Mouse (Mus musculus): Measurements from ENCODE around the gene Gucy2g. TPM values are rescaled to one million over a fixed set of nuclear protein-coding genes. Genes with fewer than 3 reads are reported as not detected.

Gucy2g gene
- total and polyA plus RNA-seq, 3 experiments, result not detected

DNA sequence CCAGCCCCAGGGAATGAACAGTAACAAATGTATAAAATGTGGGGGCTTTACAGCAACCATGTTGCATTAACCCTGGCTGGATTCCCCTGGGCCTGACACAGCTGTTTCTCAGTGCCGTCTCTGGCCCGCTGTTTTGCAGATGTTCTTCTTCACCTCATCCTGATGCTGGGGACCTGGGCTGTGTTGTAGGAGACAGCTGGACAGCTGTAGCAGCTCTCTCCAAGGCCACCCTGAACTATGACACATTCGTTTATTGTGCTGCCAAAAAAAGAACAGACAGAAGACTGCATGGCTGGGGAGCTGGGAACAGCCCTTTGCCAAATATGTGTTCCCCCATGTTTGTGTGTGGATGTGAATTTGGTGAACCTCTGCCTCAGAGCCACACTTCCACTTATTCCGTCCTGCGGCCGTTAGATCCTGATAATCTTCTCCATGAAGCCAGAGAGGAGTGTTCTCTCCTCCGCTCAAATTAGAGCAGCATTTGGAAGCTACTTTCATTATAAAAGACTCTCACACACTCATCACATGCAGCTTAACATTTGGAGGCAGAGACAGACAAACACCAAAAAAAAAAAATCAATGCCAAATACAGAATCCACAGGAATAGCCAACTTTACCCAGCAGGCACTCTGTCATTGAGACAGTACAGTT is 46.4 kb downstream of the Gucy2g start:
- H3K4me1 ChIP-seq (ENCODE audit: control insufficient read depth in 1 of 2, insufficient read depth in 2 of 2), result peaks cover 0 to 18% of the 10 kb centered on the region in 2 experiments; a peak in 2 of 4 replicates
- dilution Hi-C loops (cut with MboI; ENCODE audit: extremely low pct_ligation_motif_present, extremely low pct_unique_long_range_greater_than_20kb, low sequenced_read_pairs), result no loop called here

GRCm38 (mm10) chr19:55193717-55194394 is 47.2 kb downstream of the Gucy2g start:
- Histone ChIP-seq H3K9ac (ENCODE audit: insufficient read depth, low read depth) (no peak overlapping the region), H3K4me2 (ENCODE audit: insufficient read depth, low read depth, poor library complexity, severe bottlenecking) (no peak overlapping the region), H3K4me1 (ENCODE audit: control insufficient read depth in 1 of 2, insufficient read depth in 2 of 2) (peaks cover 0 to 18% of the 10 kb centered on the region in 2 experiments; a peak in 2 of 4 replicates), H3K36me3 (replicated peaks in 1 of 2; ENCODE audit: control insufficient read depth in 1 of 2, insufficient read depth in 1 of 2, low read length in 1 of 2) (no peaks in the 10 kb centered on the region), H3K4me3 (replicated peaks in 1 of 3; ENCODE audit: low read depth in 2 of 3, low read length in 2 of 3, poor library complexity in 1 of 3) (no peak overlapping the region), H3K27ac (ENCODE audit: insufficient read depth, low read depth) (no peak overlapping the region), H3K9me3 (replicated peaks; ENCODE audit: low read length) (no peaks in the 10 kb centered on the region), H3K79me2 (replicated peaks; ENCODE audit: control insufficient read depth, extremely low read depth, insufficient read depth, poor library complexity, severe bottlenecking) (no peaks in the 10 kb centered on the region), H3K27me3 (replicated peaks) (no peaks in the 10 kb centered on the region)
- no peak for DNase-seq (ENCODE audit: extremely low read depth)
- TF ChIP-seq JUN (IDR thresholded peaks at IDR 0.05; ENCODE audit: insufficient read depth, low read depth, low read length), result no peak
- TF ChIP-seq ELF1 (IDR thresholded peaks at IDR 0.05; ENCODE audit: low read depth, low read length), result no peak
- TF ChIP-seq SIN3A (IDR thresholded peaks at IDR 0.05; ENCODE audit: low read length), result no peak
- TF ChIP-seq MYC (IDR thresholded peaks at IDR 0.05; ENCODE audit: low read depth, low read length), result no peak
- TF ChIP-seq NRF1 (IDR thresholded peaks at IDR 0.05; ENCODE audit: low read depth, low read length), result no peak
- TF ChIP-seq ZKSCAN1 (IDR thresholded peaks at IDR 0.05; ENCODE audit: borderline replicate concordance, low read depth, low read length), result no peak
- no peak for TF ChIP-seq MAZ (IDR thresholded peaks at IDR 0.05; ENCODE audit: low read depth, low read length)
- no peak for TF ChIP-seq E2F4 (IDR thresholded peaks at IDR 0.05; ENCODE audit: insufficient replicate concordance, low read depth, low read length)
- no peak for TF ChIP-seq MAFK (IDR thresholded peaks at IDR 0.05; ENCODE audit: insufficient replicate concordance, low read length)
- TF ChIP-seq KAT2A (IDR thresholded peaks at IDR 0.05; ENCODE audit: insufficient replicate concordance, low read length), result no peak
- no peak for TF ChIP-seq USF2 (conservative IDR thresholded peaks at IDR 0.05; ENCODE audit: low read depth, low read length)
- no peak for TF ChIP-seq POLR2A (IDR thresholded peaks at IDR 0.05; ENCODE audit: low read depth, low read length)
- no peak for TF ChIP-seq JUND (conservative IDR thresholded peaks at IDR 0.05; ENCODE audit: low read depth, low read length)
- no peak for TF ChIP-seq TCF12 (IDR thresholded peaks at IDR 0.05; ENCODE audit: low read depth, low read length)
- TF ChIP-seq MEF2A (IDR thresholded peaks at IDR 0.05; ENCODE audit: borderline replicate concordance, low read depth, low read length), result no peak
- no peak for TF ChIP-seq SMC3 (IDR thresholded peaks at IDR 0.05; ENCODE audit: low read depth, low read length)
- no peak for TF ChIP-seq UBTF (IDR thresholded peaks at IDR 0.05; ENCODE audit: low read depth, low read length)
- dilution Hi-C loops (cut with MboI; ENCODE audit: extremely low pct_ligation_motif_present, extremely low pct_unique_long_range_greater_than_20kb, low sequenced_read_pairs), result no loop called here
- in situ Hi-C loops (cut with MboI; ENCODE audit: low pct_ligation_motif_present, low pct_unique_long_range_greater_than_20kb, low sequenced_read_pairs), result no loop called here

More for the DNA sequence above, 46.4 kb downstream of the Gucy2g start:
- Histone ChIP-seq H3K4me2 (ENCODE audit: insufficient read depth, low read depth, poor library complexity, severe bottlenecking) (no peak overlapping the region; the same call in 1 of the 2 replicates), H3K36me3 (replicated peaks in 1 of 2; ENCODE audit: control insufficient read depth in 1 of 2, insufficient read depth in 1 of 2, low read length in 1 of 2) (no peaks in the 10 kb centered on the region), H3K4me3 (replicated peaks in 1 of 3; ENCODE audit: low read depth in 2 of 3, low read length in 2 of 3, poor library complexity in 1 of 3) (no peak overlapping the region), H3K9ac (ENCODE audit: insufficient read depth, low read depth) (no peak overlapping the region), H3K27ac (ENCODE audit: insufficient read depth, low read depth) (no peak overlapping the region), H3K9me3 (replicated peaks; ENCODE audit: low read length) (no peaks in the 10 kb centered on the region), H3K27me3 (replicated peaks) (peaks cover 1% of the 10 kb centered on the region), H3K79me2 (replicated peaks; ENCODE audit: control insufficient read depth, extremely low read depth, insufficient read depth, poor library complexity, severe bottlenecking) (no peaks in the 10 kb centered on the region)
- TF ChIP-seq UBTF (IDR thresholded peaks at IDR 0.05; ENCODE audit: low read depth, low read length) (no peak), USF1 (IDR thresholded peaks at IDR 0.05; ENCODE audit: low read depth, low read length) (no peak), MAX (IDR thresholded peaks at IDR 0.05; ENCODE audit: low read length) (no peak), IRF4 (IDR thresholded peaks at IDR 0.05; ENCODE audit: low read depth, low read length) (no peak), MYC (IDR thresholded peaks at IDR 0.05; ENCODE audit: low read depth, low read length) (no peak), NRF1 (IDR thresholded peaks at IDR 0.05; ENCODE audit: low read depth, low read length) (no peak), PAX5 (IDR thresholded peaks at IDR 0.05; ENCODE audit: low read length) (no peak), NELFE (IDR thresholded peaks at IDR 0.05; ENCODE audit: low read depth, low read length) (no peak), ELF1 (IDR thresholded peaks at IDR 0.05; ENCODE audit: low read depth, low read length) (no peak), TBP (conservative IDR thresholded peaks at IDR 0.05; ENCODE audit: low read depth, low read length) (no peak), JUN (IDR thresholded peaks at IDR 0.05; ENCODE audit: insufficient read depth, low read depth, low read length) (no peak), JUND (conservative IDR thresholded peaks at IDR 0.05; ENCODE audit: low read depth, low read length) (no peak), SMC3 (IDR thresholded peaks at IDR 0.05; ENCODE audit: low read depth, low read length) (no peak), MAFK (IDR thresholded peaks at IDR 0.05; ENCODE audit: insufficient replicate concordance, low read length) (no peak), POLR2A (IDR thresholded peaks at IDR 0.05; ENCODE audit: low read depth, low read length) (no peak), CTCF (conservative IDR thresholded peaks at IDR 0.05 in 1 of 2, IDR thresholded peaks at IDR 0.05 in 1 of 2; ENCODE audit: low read depth in 2 of 2, low read length in 2 of 2) (no peak), BHLHE40 (IDR thresholded peaks at IDR 0.05; ENCODE audit: low read depth, low read length) (no peak), HCFC1 (IDR thresholded peaks at IDR 0.05; ENCODE audit: low read depth, low read length) (no peak), ZNF384 (IDR thresholded peaks at IDR 0.05; ENCODE audit: low read depth, low read length) (no peak), MAZ (IDR thresholded peaks at IDR 0.05; ENCODE audit: low read depth, low read length) (no peak)
- no peak for DNase-seq (ENCODE audit: extremely low read depth)
- in situ Hi-C loops (cut with MboI; ENCODE audit: low pct_ligation_motif_present, low pct_unique_long_range_greater_than_20kb, low sequenced_read_pairs), result no loop called here

Measured in CH12.LX (cell line).